Mouse (Mus musculus): ENCODE results near the gene Ppp1r16b.

Gene Ppp1r16b

DNA sequence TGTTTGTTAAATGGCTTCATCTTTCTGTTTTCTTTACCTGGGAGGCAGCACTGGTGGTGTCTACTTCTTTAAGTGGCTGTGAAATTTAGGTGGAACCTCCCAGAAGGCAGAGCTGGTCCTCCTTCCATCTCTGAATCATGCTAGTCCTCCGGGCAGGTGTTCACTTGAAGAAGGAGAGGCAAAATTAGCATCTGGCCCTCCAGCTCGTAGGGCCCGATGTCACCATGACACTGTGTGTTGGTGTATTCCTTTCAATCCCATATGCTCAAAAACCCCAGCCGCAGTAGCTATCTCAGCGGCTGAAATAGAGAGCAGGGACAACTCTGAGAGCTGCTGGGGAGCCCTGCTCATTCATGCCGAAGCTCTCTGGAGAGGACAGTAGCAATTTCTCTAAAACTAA is 27.0 kb downstream of the Ppp1r16b start:
- DNase-seq = no peak

DNA sequence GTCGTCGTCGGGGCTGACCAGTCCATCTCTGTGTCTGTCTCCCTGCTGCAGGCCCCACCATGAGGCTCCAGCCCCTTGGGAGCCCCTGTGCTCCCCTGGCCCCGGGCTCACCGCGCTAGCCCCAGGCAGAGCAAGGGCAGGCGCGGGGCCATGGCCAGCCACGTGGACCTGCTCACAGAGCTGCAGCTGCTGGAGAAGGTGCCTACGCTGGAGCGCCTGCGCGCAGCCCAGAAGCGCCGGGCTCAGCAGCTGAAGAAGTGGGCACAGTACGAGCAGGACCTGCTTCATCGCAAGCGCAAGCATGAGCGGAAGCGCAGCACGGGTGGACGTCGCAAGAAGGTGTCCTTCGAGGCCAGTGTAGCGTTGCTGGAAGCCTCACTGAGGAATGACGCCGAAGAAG is 30.6 kb downstream of the Ppp1r16b start:
- DNase-seq = no peak

DNA sequence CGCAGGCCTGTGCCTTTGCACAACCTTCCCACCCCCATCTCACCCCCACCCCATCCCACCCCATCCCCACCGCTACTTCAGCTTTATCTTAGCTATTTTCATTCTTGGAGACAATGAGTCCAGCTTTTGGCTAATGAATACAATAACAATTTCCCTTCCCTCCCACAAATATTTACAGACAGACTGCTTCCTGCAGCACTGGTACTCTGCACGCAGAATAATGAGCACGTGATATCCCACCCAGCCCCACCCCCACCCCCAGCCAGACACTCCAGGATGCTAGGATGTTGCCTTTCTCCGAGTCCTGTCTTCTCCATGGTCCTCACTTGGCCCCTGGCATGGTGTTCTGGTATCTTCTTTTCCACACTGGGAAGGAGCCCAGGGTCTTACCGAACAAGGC is 31.3 kb downstream of the Ppp1r16b start:
- no peak for DNase-seq

DNA sequence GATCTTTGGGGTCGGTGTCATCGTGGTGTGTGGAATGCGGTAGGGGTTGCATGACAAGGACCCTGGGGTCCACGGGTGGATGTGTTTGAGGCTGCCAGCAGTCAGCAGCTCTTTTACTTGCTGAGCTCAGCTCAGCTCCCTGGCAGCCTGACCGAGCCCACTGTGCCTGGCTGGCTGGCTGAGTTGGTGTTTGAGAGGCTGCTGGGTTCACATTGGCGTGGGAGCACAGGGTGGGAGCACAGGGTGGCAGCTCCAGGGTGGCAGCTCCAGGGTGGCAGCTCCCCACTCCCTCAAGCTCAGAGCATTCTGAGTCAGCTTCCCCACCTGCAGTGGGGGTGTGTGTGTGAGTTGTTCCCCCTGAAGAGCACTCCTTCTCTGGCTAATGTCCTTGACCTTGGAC is 34.7 kb downstream of the Ppp1r16b start:
- DNase-seq = no peak

DNA sequence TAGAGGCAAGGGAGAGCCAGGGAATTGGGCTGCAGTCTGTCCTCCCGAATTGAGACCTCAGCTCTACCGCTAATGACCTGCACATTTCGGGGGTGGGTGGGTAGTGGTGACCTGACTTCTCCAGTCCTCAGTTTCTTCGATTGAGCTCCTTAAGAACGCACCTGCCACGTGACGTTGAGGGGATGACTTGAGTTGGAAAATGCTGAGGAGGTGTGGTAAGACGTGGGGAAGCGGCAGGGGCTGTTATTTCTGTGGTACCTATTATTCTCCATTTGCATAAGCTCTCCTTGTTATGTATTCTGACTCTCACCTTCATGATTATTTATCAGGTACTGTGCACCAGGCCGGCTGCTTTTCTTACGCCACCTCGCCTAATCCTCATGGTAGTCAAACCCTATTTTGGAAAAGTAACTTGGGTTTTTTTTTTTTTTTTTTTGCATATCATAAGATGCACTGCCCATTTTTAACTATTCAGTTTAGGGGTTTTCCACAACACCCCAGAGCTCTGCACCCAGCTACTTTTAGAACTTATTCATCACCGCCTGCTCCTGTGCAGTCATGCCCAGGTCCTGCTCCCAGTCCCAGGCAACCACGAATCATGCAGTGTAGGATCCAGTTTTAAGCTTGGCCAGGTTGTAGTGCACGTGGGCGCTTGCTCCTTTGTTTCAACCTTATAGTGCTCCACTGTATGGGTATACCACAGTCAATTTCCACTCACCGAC is 35.5 kb downstream of the Ppp1r16b start:
- no peak for DNase-seq

DNA sequence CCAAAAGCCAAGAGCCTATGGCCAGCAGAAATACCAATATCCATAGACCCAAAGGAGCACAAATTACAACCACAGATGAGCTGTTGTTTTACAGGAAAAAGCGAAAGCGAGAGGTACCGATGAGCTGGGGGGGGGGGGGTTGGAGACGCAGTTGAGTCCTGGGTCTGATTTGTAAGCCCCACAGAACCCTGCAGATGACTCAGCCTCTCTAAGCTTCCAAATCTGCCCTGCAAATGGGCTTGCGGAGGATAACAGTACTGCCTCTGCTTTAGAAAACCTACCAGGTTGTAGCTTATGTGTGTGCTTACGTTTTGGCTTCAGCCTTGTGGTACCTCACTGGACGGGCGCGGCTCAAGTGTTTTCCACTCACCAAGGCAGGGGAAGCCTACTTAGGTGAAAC is 36.3 kb downstream of the Ppp1r16b start:
- DNase-seq = no peak

DNA sequence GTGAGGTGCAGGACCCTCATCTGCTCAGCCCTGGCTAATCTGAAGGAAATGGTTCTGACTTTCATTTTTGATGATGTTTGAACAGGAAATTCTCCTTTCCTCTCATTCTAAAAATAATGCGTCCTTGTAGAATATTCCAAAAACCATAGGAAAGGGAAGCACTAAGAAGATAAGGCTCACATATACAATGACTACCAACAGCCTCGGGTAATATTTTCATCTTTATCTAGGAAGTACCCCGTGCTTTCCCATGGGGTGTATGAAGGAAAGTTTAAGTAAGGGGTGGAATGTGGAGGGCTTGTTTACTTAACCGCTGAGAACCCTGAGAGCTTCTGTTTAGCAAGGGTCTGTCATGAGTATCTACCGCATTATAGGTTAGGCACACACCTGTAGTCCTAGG is 37.0 kb downstream of the Ppp1r16b start:
- DNase-seq = no peak

DNA sequence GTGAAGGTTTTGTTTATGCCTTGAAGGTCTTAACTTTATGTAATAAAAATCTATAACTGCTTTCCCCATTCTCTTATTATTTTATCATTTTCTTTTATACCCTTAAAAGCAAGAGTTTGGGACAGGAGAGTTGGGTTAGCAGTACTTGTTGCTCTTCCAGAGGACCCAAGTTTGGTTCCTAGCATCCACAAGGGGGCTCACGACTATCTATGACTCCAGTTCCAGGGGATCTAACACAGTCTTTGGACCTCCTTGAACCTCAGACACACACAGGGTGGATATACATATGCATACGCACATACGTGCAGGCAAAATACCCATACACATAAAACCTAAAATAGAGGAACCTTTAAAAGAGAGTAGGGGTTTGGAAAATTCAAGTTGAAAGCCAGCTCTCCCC is 39.5 kb downstream of the Ppp1r16b start:
- no peak for DNase-seq

DNA sequence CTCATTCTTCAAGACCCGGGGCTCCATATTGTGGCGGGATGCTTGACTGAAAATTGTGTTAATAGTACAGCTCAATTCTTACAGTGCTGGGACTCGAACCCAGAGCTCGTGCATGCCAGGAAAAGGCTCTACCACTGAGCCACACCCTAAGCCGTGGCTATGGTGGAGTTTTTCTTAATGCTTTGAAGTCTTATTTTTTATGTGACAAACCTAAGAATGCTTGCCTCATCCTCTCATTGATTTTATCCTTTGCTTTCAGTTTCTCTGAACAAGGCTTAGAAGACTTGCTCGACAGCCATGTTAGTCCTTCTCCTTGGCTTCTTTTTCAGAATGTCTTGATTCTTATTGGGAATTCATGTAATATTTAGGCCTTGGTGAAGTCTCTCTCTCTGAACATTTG is 40.3 kb downstream of the Ppp1r16b start:
- no peak for DNase-seq

DNA sequence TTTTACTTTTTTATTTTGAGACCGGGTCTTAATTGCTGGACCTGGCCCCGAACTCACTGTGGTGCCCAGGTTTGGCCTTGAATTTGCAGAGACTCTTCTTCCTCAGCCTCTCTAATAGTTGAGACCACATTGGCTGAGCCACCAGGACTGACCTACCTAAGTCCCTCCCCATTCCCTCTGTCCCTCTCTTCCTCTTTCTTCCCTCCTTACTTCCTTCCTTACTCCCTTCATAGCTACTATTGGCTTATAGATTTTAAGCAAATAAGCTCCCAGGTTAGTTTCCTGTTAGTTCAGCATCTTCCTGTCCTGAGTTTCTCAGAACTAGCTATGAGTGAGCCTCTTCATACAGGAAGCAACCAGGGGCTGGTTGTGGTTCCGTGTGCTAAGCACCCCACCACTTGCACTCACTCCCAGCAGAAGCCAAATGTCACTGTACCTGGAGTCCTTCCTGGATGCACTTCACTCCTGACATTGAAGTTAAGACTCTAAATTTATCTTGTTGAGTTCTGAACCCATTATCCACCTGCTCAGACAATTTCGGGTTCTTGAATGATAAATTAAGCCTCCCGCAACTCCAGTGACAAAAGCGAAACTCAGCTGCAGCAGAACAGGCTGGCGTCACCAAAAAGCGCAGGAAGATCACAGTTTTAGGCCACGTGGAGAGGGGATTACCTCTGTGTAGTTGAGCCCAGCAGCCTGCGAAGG is 41.7 kb downstream of the Ppp1r16b start:
- DNase-seq = no peak

DNA sequence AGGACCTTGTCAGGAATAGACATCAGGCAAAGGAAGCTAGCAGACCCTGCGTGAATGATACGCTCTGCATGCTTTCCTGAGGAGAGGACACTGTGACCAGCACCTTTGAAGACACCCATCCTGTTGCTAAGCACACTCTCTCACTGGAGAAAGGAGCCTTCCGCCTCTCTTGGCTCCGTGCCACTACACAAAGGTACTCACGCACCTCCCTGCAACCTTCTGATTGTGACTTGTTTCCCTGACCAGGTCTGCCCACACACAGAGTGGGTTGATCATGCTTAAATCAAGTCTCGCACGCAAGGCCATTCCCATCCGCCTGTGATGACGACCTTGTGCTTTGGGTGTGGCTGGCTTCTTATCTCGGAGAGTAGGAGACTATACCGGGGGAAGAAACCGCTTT is 42.9 kb downstream of the Ppp1r16b start:
- no peak for DNase-seq

DNA sequence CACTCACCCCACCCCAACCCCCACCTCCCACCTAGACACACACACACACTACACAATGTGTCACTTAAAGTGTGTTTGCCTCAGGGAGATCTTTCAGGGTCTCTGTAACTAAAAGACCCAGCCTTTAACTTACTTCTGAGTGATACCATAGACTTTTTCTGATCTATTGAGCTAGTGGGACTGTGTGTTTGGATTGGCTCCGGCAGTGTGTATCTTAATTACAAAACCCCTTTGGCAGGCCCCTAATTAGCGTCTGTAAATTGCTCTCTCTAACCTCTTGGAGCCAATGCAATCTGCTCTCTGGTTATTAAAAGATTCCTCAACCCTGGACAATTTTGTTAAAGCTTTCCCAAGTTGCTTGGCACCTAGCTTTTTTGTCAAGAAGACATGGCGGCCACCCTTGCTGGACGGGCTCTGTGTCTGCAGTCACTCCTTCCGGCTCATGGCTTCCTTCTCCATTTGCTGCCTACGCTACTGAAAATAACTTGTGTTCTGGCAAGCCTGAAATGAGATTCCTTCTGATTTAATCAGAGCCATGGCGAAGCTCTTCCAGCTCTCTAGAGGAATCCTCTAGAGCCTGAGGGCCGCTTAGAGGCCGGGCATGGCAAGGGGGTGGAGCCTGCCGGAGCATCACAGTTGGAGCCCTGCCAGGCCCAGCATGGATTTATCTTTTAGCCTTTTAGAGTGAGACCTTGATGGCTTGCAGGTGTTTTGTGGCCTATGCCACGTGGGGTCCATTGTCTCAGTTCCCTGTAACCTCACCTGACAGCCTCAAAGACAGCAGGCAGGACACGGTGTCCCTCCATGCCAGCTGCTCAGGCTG is 46.9 kb downstream of the Ppp1r16b start:
- no peak for DNase-seq

DNA sequence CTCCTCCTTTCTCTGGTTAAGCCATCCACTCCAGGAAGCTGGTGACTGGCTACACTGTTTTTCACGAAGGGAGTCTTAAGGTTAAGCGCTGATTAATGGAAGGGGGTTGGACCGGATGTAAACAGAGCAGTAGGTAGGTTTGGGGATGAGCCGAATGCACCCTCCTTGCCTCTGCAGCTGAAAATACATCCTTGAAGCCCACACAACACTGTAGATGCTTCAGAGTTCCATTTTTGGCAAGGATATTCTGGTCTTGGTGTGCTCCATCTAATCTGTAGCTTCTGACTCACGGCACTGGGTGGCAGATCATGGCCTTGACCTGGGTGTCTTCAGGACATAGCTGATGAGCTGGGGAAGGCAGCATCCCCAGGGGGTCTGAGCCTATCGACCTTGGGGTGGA is 49.6 kb downstream of the Ppp1r16b start:
- no peak for DNase-seq

DNA sequence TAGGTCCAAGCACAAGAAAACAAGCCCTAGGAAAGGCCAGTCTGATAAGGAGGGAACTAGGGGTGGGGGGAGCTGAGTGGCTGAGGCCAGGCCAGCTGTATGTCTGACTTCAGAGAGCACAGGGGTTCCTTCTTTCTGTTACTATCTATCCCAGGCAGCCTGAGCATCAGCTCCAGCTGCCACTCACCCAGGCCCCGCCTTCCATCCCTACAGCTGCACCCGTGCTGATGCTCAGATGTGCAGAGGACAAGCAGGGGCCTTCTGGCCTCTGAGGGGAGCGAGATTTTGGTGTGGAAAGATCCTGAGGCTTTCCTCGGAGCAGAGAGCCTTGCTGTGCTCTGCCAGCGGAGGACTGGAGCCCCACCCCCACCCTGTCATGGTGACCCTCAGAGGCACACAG is 50.9 kb downstream of the Ppp1r16b start:
- DNase-seq = no peak

DNA sequence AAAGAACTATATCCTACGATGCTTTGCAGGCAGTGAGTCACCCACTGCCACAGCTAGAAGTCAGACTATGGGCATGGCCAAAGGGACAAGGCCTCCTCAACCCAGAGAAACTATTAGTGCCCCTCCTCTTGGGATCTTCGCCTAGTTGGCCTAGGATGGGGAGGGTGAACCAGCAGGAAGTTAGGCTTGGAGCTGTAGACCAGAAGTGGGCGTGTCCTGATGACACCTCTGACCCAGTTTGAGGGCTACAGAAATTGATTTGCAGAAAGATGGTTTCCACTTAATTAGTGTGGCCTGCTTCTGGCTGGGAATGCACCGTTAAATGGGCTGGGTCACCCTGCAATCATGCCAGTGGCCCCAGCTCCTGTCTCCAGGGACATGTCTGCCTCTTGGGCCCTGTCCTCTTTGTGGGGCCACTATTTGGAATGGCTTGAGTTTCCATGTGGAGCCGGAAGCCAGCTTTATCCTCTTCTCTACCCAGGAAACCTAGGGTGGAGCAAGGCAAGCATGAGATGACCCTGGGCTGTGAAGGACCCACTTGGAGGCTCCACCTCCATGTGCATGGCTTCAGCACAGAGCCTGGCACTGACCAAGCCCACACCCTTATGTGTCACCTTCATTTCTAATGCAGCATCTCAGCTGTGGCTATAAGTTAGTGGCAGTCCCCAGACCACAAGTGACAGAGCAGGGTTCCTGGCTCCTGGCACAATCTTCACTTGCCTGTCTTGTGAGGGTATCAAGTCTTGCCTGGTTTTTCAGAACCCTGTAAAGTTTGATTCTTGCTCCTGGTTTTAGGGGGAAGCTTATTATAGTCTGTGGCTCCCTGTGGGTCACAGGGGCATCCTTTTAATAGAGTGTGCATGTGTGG is 52.6 kb downstream of the Ppp1r16b start:
- DNase-seq = no peak

DNA sequence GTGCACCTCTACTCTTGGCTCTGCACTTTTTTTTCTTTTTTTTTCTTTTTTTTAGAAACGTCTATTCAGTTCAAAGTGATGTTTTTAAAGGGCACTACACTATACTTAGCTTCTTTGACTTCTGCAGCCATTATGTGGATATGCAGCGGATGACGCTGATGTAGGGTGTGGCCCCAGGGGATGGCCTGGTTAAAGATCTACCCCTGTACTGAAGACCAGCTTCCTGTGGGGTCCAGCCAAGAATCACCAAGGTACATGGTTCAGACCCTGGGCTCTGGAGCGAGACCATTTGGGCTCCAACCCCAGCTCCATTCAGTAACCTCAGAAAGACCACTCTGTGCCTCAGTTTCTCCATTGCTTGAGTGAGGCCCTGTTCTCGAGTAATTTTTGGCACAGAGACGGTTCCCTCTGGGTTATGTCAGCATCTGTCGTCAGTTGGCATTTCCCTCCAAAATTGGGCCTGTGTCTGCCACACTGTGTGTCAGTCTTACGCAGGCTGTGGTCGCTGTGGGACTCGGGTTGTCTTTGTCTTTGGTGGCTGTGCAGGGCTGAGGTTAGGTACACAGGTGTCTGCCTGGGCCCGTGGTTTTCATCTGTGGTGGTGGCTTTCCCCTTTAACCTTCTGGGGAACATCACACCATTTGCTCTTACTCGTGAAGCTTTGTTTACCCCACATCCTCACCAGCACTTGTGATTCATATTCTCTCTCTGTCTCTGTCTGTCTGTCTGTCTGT is 53.8 kb downstream of the Ppp1r16b start:
- DNase-seq = no peak

DNA sequence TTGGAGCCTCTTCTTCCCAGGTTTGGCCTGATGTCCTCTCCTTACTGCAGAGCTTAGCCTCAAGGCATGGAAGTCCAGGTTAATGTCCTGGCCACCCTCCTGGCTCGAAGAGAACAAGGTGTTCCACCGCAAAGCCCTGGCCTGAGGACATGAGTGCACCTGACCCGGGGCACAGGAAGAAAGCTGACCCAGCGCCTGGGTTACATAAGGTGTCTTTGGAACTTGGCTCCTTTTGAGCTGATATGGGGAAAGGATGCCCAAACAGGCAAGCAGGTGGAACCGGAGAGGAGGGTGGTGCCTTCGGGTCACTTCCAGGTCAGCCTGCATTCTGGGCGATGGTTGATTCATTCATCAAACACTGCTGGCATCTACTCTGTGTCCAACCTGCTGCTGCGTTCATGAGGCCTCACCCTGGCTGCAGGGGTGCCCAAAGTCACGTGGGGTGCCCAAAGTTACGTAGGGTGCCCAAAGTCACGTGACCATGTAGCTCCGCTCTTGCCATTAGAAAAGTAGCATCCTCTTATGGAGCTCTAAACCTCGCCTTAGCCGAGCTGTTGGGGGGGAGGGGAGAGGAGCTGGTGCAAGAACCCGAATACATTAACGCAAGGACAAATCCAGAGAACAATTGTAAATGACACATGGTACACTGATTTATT is 55.6 kb downstream of the Ppp1r16b start:
- DNase-seq = no peak

DNA sequence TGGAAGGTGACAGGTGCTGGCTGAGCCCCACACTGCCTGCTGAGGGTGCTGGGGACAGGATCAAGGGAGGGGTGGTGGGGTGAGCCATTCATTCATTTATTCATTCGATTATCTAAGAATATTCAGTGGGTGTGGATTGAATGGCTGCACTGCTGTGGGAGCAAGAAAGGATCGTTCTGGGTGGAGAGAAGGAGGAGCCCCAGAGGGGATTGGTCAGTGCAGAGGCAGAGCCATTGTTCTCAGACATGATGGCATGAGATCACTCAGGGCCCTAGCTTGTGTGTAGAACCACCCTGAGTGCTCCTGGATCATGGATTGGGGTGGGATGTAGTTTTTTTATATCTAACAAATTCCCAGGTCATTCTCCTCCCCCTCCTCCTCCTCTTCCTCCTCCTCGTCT is 56.3 kb downstream of the Ppp1r16b start:
- DNase-seq = no peak

DNA sequence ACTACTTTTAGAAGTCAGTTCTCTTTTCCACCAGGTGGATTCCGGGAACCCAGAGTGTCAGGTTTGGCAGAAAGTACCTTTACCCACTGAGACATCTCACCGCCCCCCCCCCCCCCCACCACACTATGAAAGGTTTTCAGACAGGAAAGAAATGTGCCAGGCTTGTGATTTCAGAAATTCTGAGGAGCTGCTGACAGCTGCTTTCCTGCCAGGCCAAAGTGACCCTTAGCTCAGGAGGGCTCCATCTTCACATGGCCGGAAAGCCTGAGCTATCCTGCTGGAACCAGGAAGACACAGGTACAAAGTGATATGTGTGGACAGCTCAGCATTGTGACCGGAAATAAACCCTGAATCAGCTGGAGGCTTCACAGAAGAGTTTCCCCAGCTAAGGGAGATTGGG is 56.9 kb downstream of the Ppp1r16b start:
- no peak for DNase-seq

DNA sequence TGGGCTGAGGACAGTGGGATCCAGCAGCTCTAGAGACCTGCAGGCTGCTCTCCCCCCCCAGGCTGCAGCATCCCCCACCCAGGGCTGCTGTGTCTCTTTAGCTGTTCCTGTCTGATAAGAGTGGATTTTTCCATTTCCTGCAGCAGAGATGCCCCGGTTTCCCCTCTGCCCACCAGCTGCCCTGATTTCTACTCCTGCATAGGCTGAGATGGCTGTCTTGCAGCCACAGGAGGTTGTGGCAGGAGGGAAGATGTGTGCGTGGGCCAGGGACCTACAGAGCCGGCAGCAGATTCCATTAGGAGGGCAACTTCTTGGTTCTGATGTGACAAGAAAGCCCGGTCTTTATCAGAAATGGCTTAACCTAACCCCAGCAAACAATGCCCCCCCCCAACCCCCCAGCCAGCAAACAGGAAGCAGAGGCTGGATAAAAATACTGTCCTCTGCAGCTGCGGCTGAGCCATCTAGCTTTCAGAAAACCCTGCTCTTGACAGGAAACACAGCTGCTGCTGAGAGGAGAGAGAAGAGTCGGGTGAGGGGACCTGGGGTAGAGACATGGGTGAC is 57.9 kb downstream of the Ppp1r16b start:
- DNase-seq = peak; percentile 35

DNA sequence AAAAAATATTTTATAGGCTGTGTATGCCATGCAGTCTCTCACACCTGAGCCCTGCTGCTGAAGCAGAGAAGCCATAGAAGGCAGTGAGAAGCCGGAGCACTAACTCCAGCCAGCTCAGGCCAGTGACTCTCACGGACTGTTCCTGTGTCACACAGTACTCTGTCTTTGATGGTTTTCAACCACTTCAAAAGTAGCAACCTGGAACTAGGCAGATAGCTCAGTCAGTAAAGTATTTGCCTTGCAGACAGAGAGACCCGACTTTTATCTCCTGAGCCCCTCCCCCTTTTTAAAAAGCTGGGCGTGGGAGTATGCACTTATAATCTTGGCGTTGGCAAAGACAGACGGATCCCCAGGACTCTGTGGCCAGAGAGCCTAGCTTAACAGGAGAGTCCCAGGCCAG is 58.6 kb downstream of the Ppp1r16b start:
- DNase-seq = no peak
